Mouse (Mus musculus) olfactory bulb, adult 2 months (tissue): ENCODE data around the gene Gpr87. TPM values are rescaled to one million over a fixed set of nuclear protein-coding genes. Genes with fewer than 3 reads are reported as not detected.

ENCODE experiments used
- H3K27ac ChIP-seq: fragments of 200-500 bp; 2 replicates; pipeline ENCODE4 v1.5.1; 2012; ENCODE audit warnings: low read depth, low read length; ENCODE audit not compliant: insufficient read depth
- H3K4me1 ChIP-seq: fragments of 200-500 bp; 2 replicates; pipeline ENCODE4 v1.6.1; 2012; ENCODE audit warnings: low read length; ENCODE audit not compliant: control insufficient read depth, insufficient read depth
- H3K4me3 ChIP-seq: fragments of 200-500 bp; 2 replicates; pipeline ENCODE4 v1.5.1; 2012; ENCODE audit warnings: mild to moderate bottlenecking, low read depth, low read length, moderate library complexity; ENCODE audit not compliant: insufficient read depth
- CTCF ChIP-seq: fragments of 200-500 bp; IDR thresholded peaks from 2 replicates; pipeline ENCODE4 v1.5.1; 2012; ENCODE audit warnings: low read depth, mild to moderate bottlenecking, low read length, moderate library complexity; ENCODE audit not compliant: insufficient read depth
- POLR2A ChIP-seq: fragments of 200-500 bp; IDR thresholded peaks from 2 replicates; pipeline ENCODE4 v1.6.1; 2012; ENCODE audit warnings: mild to moderate bottlenecking, low read depth, low read length, moderate library complexity; ENCODE audit not compliant: insufficient read depth
- WGBS: fragments of 180-500 bp; shearing (Covaris S2); methylation state at CpG from one replicate; pipeline ENCODE4 v1.1.7; 2018; 5-methylcytosine and 5-hydroxymethylcytosine counted together
- polyA plus RNA-seq: library from polyadenylated mRNA; stranded (reverse); fragments of >200 nt; gene quantifications from 2 replicates; pipeline ENCODE4 v1.2.4, GENCODE M21; 2012; ENCODE audit warnings: low replicate concordance; ENCODE audit not compliant: missing spikeins, insufficient read depth, insufficient read length

Gene Gpr87
- polyA plus RNA-seq, 1 experiment = not detected

GRCm38 (mm10) chr3:59135911-59136653, 58.8 kb downstream of the Gpr87 start:
- no peak overlapping the region for H3K27ac ChIP-seq
- no peak overlapping the region for H3K4me3 ChIP-seq
- H3K4me1 ChIP-seq = peaks cover 3% of the 10 kb centered on the region; the same call in 1 of the 2 replicates
- TF ChIP-seq CTCF = no peak
- no peak for TF ChIP-seq POLR2A
- WGBS = 71% methylated on average over 5 of the region's 5 CpGs

DNA sequence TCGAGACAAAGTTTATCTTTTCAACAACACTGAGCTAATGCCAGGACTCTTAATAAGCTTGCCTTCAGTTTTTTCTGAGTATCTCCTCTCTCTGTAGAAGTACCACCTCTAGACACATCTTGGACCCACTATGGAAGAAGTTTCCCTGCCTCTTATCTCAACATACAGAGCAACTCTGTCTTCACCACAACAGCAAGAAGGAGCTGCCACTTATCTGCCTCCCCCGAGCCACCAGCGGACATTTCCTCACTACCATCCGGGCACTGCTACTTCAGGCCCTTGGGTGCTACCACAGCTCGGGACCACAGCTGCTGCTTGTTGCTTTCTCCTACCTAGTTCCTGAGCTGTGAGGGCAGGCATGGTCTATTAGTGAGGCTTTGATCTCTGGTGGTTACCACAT, 61.7 kb downstream of the Gpr87 start:
- Histone ChIP-seq H3K4me3 (no peak overlapping the region), H3K27ac (no peak overlapping the region), H3K4me1 (peaks cover 3% of the 10 kb centered on the region; the same call in 1 of the 2 replicates)
- 86% methylated on average over 5 of the region's 5 CpGs for WGBS
- TF ChIP-seq POLR2A (no peak), CTCF (no peak)

- WGBS = 91% methylated on average over 4 of the region's 4 CpGs
- no peak for TF ChIP-seq CTCF
- no peak for TF ChIP-seq POLR2A
- H3K27ac ChIP-seq = no peak overlapping the region
These were observed 62.9 kb downstream of the Gpr87 start for GRCm38 (mm10) chr3:59131966-59132365.

DNA sequence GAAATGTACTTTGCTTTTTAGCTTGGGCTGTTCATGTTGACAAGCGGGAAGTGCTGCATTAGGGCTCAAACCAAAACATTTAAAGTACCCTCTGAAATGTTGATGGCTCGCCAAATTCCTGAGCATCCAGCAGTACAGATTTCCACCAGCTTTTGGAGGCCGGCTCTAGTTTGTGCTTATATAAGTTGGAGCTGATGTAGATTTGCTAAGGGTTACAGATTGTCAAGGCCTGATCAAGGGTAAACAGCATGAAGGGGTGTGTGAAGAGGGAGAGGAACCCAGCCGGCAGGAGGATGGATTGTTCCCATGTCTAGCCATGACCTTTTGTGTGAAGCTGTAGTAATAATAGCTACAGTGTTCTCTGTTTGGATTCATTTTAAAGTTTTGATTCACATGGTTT, 63.8 kb downstream of the Gpr87 start:
- TF ChIP-seq CTCF = no peak
- no peak for TF ChIP-seq POLR2A
- 72% methylated on average over 4 of the region's 4 CpGs for WGBS
- Histone ChIP-seq H3K4me3 (no peak overlapping the region), H3K27ac (no peak overlapping the region), H3K4me1 (peaks cover 3% of the 10 kb centered on the region; the same call in 1 of the 2 replicates)

More at GRCm38 (mm10) chr3:59131966-59132365, 62.9 kb downstream of the Gpr87 start:
- no peak overlapping the region for H3K4me3 ChIP-seq
- H3K4me1 ChIP-seq = peaks cover 3% of the 10 kb centered on the region; the same call in 1 of the 2 replicates

DNA sequence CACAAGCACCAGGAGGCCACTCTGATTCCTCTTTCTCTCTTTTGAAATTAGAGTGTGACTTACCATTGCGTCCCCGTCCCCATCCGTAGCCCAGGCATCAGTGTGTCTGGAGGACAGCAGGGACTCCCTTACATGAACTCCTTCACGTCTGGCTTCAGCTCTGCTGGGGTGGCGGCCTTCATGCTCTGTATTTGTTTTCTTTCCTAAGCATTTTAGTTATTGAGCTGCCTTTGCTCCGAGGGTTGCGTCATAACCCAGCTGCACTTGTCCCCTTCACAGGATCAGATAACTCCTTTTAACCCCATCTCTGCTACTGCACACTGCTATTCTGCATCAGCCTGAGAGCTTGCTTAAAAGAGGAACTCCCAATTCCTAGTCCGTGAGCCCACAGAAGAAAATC, 64.5 kb downstream of the Gpr87 start:
- H3K27ac ChIP-seq = no peak overlapping the region
- no peak for TF ChIP-seq POLR2A
- no peak for TF ChIP-seq CTCF
- no peak overlapping the region for H3K4me3 ChIP-seq
- H3K4me1 ChIP-seq = peaks cover 3% of the 10 kb centered on the region; the same call in 1 of the 2 replicates
- 75% methylated on average over 8 of the region's 8 CpGs for WGBS

DNA sequence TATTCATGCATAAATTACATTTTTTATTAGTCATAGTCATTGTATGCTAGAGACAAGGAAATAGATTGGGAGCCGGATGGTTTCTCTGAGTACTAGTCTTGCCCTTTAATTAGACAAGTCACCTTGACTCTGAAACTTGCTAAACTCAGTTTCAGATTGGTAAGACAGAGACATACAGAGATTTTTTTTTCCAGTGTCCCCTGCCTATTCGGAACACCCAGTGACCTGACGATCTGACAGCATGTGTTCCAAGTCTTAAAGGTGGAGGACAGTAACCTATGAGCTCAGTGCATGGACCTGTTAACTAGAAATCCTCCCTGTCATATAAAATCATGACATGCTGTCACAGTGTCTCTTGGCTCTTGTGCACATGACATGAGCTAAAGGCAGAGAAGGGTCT, 65.4 kb downstream of the Gpr87 start:
- WGBS = 85% methylated on average over 3 of the region's 3 CpGs
- H3K4me3 ChIP-seq = no peak overlapping the region
- H3K4me1 ChIP-seq = peaks cover 3% of the 10 kb centered on the region; the same call in 1 of the 2 replicates
- no peak overlapping the region for H3K27ac ChIP-seq
- TF ChIP-seq POLR2A (no peak), CTCF (no peak)

Other genes with a start within 250 kb of the Gpr87 start
- not detected in 2 replicates for gene Med12l, start 189.3 kb downstream of the Gpr87 start, polyA plus RNA-seq
- gene Gpr171, start 93.3 kb downstream of the Gpr87 start, polyA plus RNA-seq = not detected in 2 replicates
- not detected in 2 replicates for gene P2ry14, start 41.5 kb downstream of the Gpr87 start, polyA plus RNA-seq
- gene P2ry13, start 15.8 kb upstream of the Gpr87 start, polyA plus RNA-seq = not detected in 2 replicates
- gene P2ry12, start 67.8 kb upstream of the Gpr87 start, polyA plus RNA-seq = not detected in 2 replicates
- gene Igsf10, start 149.3 kb upstream of the Gpr87 start, polyA plus RNA-seq = not detected in 2 replicates